Mouse (Mus musculus): ENCODE data around the gene Stk32b. TPM values are rescaled to one million over a fixed set of nuclear protein-coding genes. Genes with fewer than 3 reads are reported as not detected.

Stk32b gene
- polyA plus RNA-seq, 1 experiment from 2014 or later: 0.76 TPM

- peak overlapping the region; percentile 70 for H3K27ac ChIP-seq (replicated peaks)
- H3K4me2 ChIP-seq: no peak overlapping the region; the same call in 1 of the 2 replicates
- 38% methylated on average over 3 of the region's 3 CpGs for WGBS
- no peaks in the 10 kb centered on the region for H3K27me3 ChIP-seq (replicated peaks)
- ATAC-seq (ENCODE audit: extremely low read depth, insufficient number of reproducible peaks, low FRiP score, low TSS enrichment): peak; percentile 42; the same call in 1 of the 2 replicates
- H3K36me3 ChIP-seq: no peaks in the 10 kb centered on the region
- H3K4me1 ChIP-seq: peaks cover 16% of the 10 kb centered on the region
- H3K9ac ChIP-seq: no peak overlapping the region
- no peak overlapping the region for H3K4me3 ChIP-seq
- H3K9me3 ChIP-seq: no peaks in the 10 kb centered on the region
These were observed 221.9 kb downstream of the Stk32b start for GRCm38 (mm10) chr5:37494984-37495476.

DNA sequence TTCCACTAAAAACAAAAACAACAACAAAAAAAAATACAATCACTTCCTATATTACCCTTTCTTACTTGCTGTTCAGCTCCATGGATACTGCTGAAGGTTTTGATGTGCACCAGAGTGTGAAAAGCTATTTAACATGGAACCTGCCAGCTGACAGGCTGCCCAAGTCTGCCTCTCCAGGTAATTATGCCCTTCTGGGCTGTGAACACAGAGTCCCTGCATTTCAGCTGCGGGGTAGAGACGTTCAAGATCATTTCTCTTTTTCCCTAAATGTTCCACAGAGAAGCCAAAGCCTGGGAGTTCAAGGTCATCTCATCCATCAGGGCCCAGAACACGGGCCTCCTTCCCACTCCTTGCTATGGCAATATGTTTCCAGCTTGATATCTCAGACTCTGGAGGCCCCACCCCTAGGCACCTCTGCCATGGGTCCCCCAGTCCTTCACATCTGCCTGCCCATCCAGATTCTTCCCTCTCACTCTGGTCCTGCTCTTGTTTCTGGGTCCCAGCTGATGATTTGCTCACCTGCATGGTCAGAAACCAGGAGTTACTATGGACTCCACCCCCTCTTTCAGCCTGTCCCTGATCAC, 244.9 kb downstream of the Stk32b start:
- H3K9ac ChIP-seq: no peak overlapping the region
- no peaks in the 10 kb centered on the region for H3K27me3 ChIP-seq (replicated peaks)
- no peaks in the 10 kb centered on the region for H3K4me1 ChIP-seq
- no peaks in the 10 kb centered on the region for H3K36me3 ChIP-seq
- H3K4me3 ChIP-seq: no peak overlapping the region
- H3K4me2 ChIP-seq: no peak overlapping the region
- WGBS: 65% methylated on average over 3 of the region's 3 CpGs
- H3K27ac ChIP-seq (replicated peaks): no peak overlapping the region
- H3K9me3 ChIP-seq: no peaks in the 10 kb centered on the region
- no peak for ATAC-seq (ENCODE audit: extremely low read depth, insufficient number of reproducible peaks, low FRiP score, low TSS enrichment)

DNA sequence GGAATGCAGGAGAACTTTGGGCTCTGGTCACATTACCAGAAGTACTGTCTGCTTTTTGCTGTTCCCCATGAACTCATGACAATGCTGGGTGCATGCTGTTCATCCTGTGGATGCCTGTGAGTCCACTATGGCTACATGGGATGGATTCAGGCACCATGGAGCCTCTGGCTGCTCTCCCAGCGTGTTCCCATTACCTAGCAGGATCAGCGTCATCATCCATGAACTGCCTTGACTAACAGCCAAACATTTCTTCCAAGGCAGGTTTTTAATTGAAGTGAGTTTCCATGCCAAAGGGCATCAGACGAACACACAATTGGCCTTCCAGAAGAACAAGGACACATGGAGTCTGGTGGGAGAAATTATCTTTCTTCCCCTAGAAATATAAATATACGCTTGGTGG, 245.4 kb downstream of the Stk32b start:
- WGBS: 76% methylated on average over 4 of the region's 4 CpGs
- Histone ChIP-seq H3K4me3 (no peak overlapping the region), H3K27me3 (replicated peaks) (no peaks in the 10 kb centered on the region), H3K9me3 (no peaks in the 10 kb centered on the region), H3K4me2 (no peak overlapping the region), H3K27ac (replicated peaks) (no peak overlapping the region), H3K9ac (no peak overlapping the region), H3K36me3 (no peaks in the 10 kb centered on the region), H3K4me1 (no peaks in the 10 kb centered on the region)
- ATAC-seq (ENCODE audit: extremely low read depth, insufficient number of reproducible peaks, low FRiP score, low TSS enrichment): no peak

DNA sequence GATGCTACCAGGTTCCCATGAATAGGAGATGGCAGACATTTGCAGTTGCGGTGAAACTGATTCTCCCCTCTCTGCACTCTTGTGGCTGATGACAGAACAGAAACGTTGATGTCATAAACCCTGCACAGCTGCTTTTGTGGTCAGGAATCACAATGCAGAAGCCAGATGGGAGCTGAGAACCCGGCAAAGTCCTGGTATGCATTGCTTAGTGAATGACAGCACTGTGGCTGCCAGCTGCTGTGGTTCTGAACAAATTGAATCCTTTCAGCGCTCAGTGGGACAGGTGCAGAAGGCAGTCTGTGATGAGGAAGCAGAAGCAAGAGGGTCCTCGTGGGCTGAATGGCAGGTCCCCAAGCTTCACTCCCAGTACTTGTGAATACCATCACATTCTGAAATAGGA, 247.9 kb downstream of the Stk32b start:
- Histone ChIP-seq H3K36me3 (no peaks in the 10 kb centered on the region), H3K4me3 (no peak overlapping the region), H3K27me3 (replicated peaks) (no peaks in the 10 kb centered on the region), H3K27ac (replicated peaks) (no peak overlapping the region), H3K4me1 (no peaks in the 10 kb centered on the region), H3K9me3 (no peaks in the 10 kb centered on the region), H3K9ac (no peak overlapping the region), H3K4me2 (no peak overlapping the region)
- WGBS: 57% methylated on average over 5 of the region's 5 CpGs
- ATAC-seq (ENCODE audit: extremely low read depth, insufficient number of reproducible peaks, low FRiP score, low TSS enrichment): no peak

GRCm38 (mm10) chr5:37467646-37468045, 249.3 kb downstream of the Stk32b start:
- 49% methylated on average over 2 of the region's 2 CpGs for WGBS
- no peak overlapping the region for H3K9ac ChIP-seq
- no peak overlapping the region for H3K27ac ChIP-seq (replicated peaks)
- H3K27me3 ChIP-seq (replicated peaks): peaks cover 3% of the 10 kb centered on the region; the same call in 1 of the 2 replicates
- ATAC-seq (ENCODE audit: extremely low read depth, insufficient number of reproducible peaks, low FRiP score, low TSS enrichment): no peak
- no peak overlapping the region for H3K4me2 ChIP-seq
- no peak overlapping the region for H3K4me3 ChIP-seq
- no peaks in the 10 kb centered on the region for H3K4me1 ChIP-seq
- H3K9me3 ChIP-seq: no peaks in the 10 kb centered on the region
- no peaks in the 10 kb centered on the region for H3K36me3 ChIP-seq

DNA sequence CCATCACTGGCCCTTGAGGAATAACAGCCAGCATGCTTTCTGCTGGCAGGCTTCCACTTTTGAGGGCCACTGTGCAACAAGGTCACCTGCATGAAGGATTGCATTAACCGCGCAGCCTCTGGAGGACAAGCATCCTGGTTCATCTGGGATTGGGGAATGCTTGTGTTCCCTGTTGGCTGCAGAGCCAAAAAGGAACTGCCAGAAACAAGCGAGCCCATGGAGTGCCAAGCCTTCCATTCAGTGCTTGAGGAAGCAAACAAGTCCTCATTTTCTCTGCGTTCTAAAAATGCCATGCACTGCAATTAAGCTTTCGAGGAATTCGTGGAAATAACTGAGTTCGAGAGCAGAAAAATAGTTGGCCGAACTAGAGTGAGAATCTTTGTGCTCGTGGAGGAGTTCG, 251.5 kb downstream of the Stk32b start:
- H3K27ac ChIP-seq (replicated peaks): no peak overlapping the region
- no peak overlapping the region for H3K4me3 ChIP-seq
- no peaks in the 10 kb centered on the region for H3K36me3 ChIP-seq
- no peak overlapping the region for H3K9ac ChIP-seq
- 84% methylated on average over 10 of the region's 10 CpGs for WGBS
- no peak overlapping the region for H3K4me2 ChIP-seq
- H3K9me3 ChIP-seq: no peaks in the 10 kb centered on the region
- H3K27me3 ChIP-seq (replicated peaks): peaks cover 3% of the 10 kb centered on the region; the same call in 1 of the 2 replicates
- no peaks in the 10 kb centered on the region for H3K4me1 ChIP-seq
- ATAC-seq (ENCODE audit: extremely low read depth, insufficient number of reproducible peaks, low FRiP score, low TSS enrichment): no peak

GRCm38 (mm10) chr5:37458236-37458635, 258.7 kb downstream of the Stk32b start:
- 73% methylated on average over 2 of the region's 2 CpGs for WGBS

DNA sequence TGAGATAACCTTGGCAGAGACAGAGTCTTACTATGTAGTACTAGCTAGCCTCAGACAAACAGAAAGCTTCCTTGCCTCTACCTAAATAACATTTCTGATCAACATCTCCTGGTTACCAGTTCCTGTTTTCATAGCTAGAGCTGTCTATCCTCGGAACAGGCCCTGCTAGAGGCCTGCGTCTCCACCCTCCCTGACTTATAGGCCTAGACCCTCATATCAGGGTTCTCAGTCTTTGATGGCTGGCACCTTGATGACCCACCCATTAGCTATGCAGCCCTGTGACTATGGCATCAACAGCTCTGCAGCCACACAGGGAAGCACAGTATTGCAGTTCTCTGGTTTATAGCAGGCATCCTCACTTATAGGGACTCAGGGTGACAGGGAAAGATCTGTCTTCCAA, 259.1 kb downstream of the Stk32b start:
- Histone ChIP-seq H3K4me1 (no peaks in the 10 kb centered on the region; the same call in 1 of the 2 replicates), H3K9me3 (no peaks in the 10 kb centered on the region), H3K27ac (replicated peaks) (no peak overlapping the region), H3K27me3 (replicated peaks) (no peaks in the 10 kb centered on the region), H3K9ac (no peak overlapping the region), H3K36me3 (no peaks in the 10 kb centered on the region), H3K4me2 (no peak overlapping the region), H3K4me3 (no peak overlapping the region)
- no peak for ATAC-seq (ENCODE audit: extremely low read depth, insufficient number of reproducible peaks, low FRiP score, low TSS enrichment)
- WGBS: 67% methylated on average over 2 of the region's 2 CpGs

More at GRCm38 (mm10) chr5:37458236-37458635, 258.7 kb downstream of the Stk32b start:
- H3K4me2 ChIP-seq: no peak overlapping the region
- no peak for ATAC-seq (ENCODE audit: extremely low read depth, insufficient number of reproducible peaks, low FRiP score, low TSS enrichment)
- no peak overlapping the region for H3K4me3 ChIP-seq
- no peaks in the 10 kb centered on the region; the same call in 1 of the 2 replicates for H3K4me1 ChIP-seq
- H3K27me3 ChIP-seq (replicated peaks): no peaks in the 10 kb centered on the region
- no peak overlapping the region for H3K9ac ChIP-seq
- no peaks in the 10 kb centered on the region for H3K9me3 ChIP-seq
- H3K27ac ChIP-seq (replicated peaks): no peak overlapping the region
- no peaks in the 10 kb centered on the region for H3K36me3 ChIP-seq

DNA sequence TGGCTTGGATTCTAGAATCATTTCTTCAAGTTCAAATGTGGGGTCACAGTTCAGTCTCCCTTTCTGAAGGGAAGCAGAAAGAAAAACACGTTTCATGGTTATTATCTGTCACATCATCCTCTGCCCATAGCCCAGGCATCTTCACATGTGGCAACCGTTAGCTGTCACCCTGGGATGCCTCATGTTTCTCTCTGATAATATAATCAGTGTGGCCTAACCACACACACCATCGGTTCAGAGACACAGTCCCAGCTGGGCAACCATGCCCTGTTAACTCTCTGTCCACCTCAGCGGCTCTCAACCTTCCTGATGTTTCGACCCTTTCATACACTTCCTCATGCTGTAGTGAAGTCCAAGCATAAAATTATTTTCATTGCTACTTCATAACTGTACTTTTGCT, 259.8 kb downstream of the Stk32b start:
- Histone ChIP-seq H3K27ac (replicated peaks) (no peak overlapping the region), H3K4me2 (no peak overlapping the region), H3K9ac (no peak overlapping the region), H3K36me3 (no peaks in the 10 kb centered on the region), H3K9me3 (no peaks in the 10 kb centered on the region), H3K4me1 (no peaks in the 10 kb centered on the region; the same call in 1 of the 2 replicates), H3K4me3 (no peak overlapping the region), H3K27me3 (replicated peaks) (no peaks in the 10 kb centered on the region)
- 71% methylated on average over 5 of the region's 5 CpGs for WGBS
- no peak for ATAC-seq (ENCODE audit: extremely low read depth, insufficient number of reproducible peaks, low FRiP score, low TSS enrichment)

GRCm38 (mm10) chr5:37456590-37456989, 260.4 kb downstream of the Stk32b start:
- Histone ChIP-seq H3K27ac (replicated peaks) (no peak overlapping the region), H3K4me2 (no peak overlapping the region), H3K9me3 (no peaks in the 10 kb centered on the region), H3K27me3 (replicated peaks) (no peaks in the 10 kb centered on the region), H3K4me1 (no peaks in the 10 kb centered on the region; the same call in 1 of the 2 replicates), H3K9ac (no peak overlapping the region), H3K36me3 (no peaks in the 10 kb centered on the region), H3K4me3 (no peak overlapping the region)
- no peak for ATAC-seq (ENCODE audit: extremely low read depth, insufficient number of reproducible peaks, low FRiP score, low TSS enrichment)
- 63% methylated on average over 2 of the region's 2 CpGs for WGBS

- no peaks in the 10 kb centered on the region for H3K4me1 ChIP-seq
- H3K4me2 ChIP-seq: no peak overlapping the region
- no peak overlapping the region for H3K9ac ChIP-seq
- 0 out of 2 replicates have a peak, but pooled peaks cover 11% of the 10 kb centered on the region for H3K9me3 ChIP-seq
- no peaks in the 10 kb centered on the region for H3K36me3 ChIP-seq
- no peak for ATAC-seq (ENCODE audit: extremely low read depth, insufficient number of reproducible peaks, low FRiP score, low TSS enrichment)
- WGBS: 53% methylated on average over 3 of the region's 3 CpGs
- H3K27ac ChIP-seq (replicated peaks): no peak overlapping the region
- H3K27me3 ChIP-seq (replicated peaks): 0 out of 2 replicates have a peak, but pooled peaks cover 4% of the 10 kb centered on the region
- no peak overlapping the region for H3K4me3 ChIP-seq
These were observed 269.4 kb downstream of the Stk32b start for GRCm38 (mm10) chr5:37447546-37447945.

GRCm38 (mm10) chr5:37442767-37443166, 274.2 kb downstream of the Stk32b start:
- no peak overlapping the region for H3K4me3 ChIP-seq
- no peak overlapping the region for H3K4me2 ChIP-seq
- no peak for ATAC-seq (ENCODE audit: extremely low read depth, insufficient number of reproducible peaks, low FRiP score, low TSS enrichment)
- H3K36me3 ChIP-seq: no peaks in the 10 kb centered on the region
- H3K9ac ChIP-seq: no peak overlapping the region
- 0 out of 2 replicates have a peak, but pooled peaks cover 11% of the 10 kb centered on the region for H3K9me3 ChIP-seq
- no peak overlapping the region for H3K27ac ChIP-seq (replicated peaks)
- H3K4me1 ChIP-seq: 0 out of 2 replicates have a peak, but pooled peaks cover 4% of the 10 kb centered on the region
- 70% methylated on average over 2 of the region's 2 CpGs for WGBS
- H3K27me3 ChIP-seq (replicated peaks): 0 out of 2 replicates have a peak, but pooled peaks cover 4% of the 10 kb centered on the region

Data from heart, embryonic 13.5 days (tissue).